Mouse (Mus musculus): ENCODE measurements around the gene Cdc37l1.

Cdc37l1 gene

DNA sequence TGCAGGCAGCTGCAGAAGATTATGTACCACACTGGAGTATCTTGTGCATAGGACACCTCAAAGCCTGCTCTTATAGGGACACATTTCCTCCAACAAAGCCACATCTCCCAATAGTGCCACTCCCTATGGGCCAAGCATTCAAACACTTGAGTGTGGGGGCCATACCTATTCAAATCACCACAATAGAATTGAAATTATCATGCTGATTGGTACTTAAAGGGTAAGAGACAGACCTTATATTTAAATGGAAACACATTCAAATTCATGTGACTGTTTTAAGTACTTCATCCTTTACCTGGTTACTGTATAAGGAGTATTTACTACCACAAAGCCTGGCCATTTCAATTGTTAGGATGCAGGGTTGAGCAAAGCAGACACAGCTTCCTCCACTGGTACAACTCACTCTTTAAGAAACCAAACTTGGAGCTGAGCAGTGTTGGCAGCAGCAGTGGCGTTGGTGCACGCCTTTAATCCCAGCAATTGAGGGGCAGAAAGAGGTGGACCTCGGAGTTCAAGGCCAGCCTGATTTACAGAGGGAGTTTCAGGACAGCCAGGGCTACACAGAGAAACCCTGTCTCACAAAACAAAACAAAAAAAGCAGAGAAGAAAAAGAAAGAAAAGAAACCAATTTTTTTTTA, 18.0 kb downstream of the Cdc37l1 start:
- no peak for DNase-seq (ENCODE audit: low read depth, low spot score)

DNA sequence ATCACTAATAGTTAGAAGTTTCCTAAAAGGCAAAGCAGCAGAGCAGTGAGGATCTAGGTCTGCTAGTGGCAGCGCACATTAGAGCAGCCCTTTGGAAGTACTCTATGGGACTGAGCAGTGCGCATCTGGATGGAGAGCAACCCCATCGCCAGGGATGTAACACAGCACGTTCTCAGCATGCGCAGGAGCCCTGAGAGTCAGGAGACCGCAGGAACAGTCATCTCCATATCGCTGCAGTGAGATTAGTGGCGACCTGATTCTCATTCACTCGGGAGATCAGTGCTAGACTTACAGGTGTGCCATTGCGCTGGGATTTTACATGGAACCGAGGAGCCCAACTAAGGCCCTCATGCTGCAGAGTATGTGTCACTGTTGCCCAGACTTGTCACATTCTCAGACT, 18.9 kb downstream of the Cdc37l1 start:
- no peak for DNase-seq (ENCODE audit: low read depth, low spot score)

DNA sequence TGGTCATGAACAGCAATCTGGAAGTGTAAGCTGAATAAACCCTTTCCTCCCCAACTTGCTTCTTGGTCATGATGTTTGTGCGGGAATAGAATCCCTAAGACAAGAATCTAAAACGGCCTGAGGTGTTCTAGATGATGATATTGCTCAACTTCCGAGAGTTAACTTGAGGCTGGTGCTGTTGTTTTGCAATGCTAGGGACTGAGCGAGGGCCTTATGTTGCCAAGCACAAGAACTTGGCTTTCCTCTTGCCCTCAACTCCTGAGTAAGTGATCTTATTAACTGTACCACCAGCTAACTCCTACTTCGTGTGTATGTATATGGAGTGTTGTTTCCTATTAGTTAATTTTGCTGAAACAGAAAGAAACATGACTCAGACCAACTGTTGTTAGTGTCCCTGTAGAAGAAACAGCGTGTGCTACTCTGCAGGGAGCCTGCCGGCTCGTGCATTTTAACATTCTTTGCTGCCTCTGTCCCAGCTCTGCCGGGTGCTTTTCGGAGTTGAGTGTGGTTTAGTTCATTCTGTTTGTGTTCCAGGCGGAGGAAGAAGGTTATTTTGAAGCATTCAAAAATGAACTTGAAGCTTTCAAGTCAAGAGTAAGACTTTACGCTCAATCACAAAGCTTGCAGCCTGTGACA, 21.3 kb downstream of the Cdc37l1 start:
- DNase-seq (ENCODE audit: low read depth, low spot score), result no peak

DNA sequence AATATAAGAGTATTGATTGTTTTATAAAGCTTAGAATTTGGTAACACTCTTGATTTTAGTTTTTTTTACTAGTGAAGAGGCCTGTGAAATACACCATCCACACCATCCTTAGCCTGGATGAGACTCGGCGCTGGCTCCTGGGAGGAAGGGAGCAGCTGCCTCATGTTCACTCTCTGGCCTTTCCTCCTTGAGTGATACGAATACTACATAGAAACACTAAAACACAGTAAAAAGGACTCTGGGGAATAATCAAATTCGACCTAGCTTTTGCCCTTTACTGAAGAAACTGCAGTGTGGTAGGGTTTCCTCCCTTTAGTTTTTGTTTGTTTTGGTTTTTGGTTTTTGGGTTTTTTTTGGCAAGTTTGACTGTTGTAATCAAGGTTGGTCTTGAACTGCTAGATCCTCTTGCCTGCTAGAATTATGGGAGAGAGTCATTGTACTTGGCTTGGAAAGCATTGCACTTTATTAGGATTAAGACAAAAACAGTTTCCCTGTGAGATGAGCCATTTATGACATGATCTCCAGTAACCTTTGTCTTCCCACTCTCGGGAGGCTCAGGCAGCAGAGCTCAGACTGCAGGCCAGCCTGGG, 24.4 kb downstream of the Cdc37l1 start:
- DNase-seq (ENCODE audit: low read depth, low spot score), result no peak

DNA sequence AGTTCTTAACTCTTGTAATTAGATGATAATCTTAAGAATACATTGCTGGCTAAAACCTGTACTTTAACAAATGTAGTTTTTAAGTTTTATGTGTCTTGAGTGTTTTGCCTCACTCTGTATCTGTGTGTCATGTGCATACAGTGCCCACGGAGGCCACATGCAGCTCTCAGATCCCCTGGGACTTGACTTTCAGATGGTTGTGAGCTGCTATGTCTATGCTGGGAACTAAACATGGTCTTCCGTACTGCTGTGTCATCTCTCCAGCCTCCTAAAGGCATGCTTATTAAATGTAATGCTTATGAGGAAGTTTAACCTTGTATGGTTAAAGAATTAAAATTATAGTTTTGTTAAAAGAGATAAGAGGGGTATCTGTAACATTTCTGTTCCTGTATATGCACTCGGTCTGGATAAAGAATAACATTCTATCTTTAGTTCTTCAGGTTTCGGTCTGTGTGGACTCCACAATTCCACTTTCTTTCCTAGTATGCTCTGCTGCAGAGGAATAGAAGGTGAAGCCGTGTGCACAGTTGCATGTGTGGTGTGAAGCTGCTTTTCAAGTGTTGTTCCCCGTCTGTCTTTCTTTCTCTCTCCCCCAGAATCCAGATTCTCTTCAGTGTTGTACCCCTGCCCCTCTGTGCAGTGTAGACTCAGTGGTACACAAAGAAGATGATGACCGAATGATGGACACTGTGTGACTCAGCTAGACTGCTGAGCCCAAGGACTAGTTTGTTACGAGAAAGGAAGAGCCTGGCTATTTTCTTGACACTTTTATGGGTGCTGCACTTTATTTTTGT, 25.5 kb downstream of the Cdc37l1 start:
- DNase-seq (ENCODE audit: low read depth, low spot score), result peak; percentile 8

DNA sequence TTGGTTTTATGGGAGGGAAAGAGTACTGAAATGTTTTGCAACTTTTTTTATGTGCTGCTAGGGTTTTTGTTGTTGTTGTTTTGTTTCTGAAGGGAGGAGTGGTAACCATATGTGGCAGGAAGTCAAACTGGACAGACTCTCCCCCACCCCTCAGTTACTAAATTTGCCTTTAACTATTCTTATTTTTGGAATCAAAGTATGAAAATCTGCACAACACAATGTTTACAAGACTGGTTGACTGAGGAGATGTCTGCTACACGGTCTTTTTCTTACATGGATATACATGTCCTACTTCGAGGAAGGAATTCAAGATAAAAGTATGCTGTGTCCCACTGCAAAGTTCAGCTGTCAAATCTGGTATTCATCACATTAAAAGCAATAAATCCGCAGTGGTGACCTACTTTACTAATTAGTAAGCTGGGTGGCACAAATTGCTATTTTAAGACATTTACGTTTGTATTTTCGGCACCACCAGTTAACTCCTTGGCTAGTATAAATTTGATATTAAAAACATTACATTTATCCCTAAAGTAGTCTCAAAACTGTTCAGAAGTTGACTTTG, 26.1 kb downstream of the Cdc37l1 start:
- DNase-seq (ENCODE audit: low read depth, low spot score), result peak; percentile 33

DNA sequence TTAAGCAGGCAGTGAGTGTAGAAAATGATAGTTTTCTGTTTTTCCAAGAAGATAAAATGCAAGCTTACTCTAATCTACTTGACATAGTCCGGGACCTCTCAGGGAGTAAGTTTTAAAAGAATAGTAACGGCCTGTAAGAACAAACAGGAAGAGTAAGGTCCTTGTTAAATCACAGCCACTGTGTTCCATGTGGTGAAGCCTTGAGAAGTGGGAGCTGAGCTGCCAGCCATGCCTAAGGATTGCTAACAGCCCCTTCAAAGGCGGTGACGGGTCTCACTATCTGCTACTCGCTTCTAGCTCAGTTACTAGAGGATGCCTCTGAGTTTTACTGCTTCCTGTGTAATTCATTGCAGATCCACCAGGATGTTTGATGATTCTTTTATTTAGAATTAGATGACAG, 26.6 kb downstream of the Cdc37l1 start:
- DNase-seq (ENCODE audit: low read depth, low spot score), result peak; percentile 21

DNA sequence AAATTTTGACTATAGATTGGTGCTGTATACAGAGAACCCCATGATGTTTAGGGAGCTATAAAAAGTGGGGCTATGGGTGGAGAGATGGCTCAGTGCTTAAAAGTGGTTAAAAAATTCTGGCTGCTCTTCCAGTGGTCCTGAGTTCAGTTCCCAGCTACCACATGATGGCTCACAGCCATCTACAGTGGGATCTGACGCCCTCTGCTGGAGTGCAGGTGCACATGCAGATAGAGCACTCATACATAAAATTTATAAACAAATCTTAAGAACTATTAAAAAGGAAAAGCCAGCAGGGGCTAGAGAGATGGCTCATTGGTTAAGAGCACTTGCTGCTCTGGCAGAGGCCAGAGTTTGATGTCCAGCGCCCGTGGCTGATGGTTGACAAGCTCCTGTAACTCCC, 29.5 kb downstream of the Cdc37l1 start:
- no peak for DNase-seq (ENCODE audit: low read depth, low spot score)

DNA sequence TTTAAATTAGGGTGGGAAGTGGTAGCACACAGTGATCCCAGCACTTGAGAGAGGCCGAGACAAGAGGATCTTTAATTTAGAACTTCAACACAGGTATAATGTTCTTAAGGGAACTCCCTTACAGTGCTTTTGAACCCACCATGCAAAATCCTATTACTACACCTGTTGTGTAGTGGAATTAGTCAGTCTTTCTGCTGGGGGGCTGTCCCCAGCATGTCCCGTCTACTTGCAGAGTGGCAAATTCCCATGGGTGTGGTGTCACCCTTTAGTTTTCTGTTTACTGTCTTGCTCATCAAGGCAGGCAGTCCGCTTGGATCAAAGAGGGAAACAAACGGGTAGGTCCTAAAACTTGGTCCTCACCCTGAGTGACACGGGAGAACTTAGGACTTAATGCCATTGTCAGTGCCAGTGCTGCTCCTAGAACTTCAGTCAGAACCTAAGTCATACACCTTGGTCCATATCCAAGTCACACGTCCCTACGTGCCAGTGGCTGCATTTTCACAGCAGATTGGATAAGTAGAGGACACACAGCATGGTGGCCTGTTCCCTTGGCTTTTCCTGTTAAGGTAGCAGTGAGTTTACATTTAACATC, 31.7 kb downstream of the Cdc37l1 start:
- DNase-seq (ENCODE audit: low read depth, low spot score), result no peak

DNA sequence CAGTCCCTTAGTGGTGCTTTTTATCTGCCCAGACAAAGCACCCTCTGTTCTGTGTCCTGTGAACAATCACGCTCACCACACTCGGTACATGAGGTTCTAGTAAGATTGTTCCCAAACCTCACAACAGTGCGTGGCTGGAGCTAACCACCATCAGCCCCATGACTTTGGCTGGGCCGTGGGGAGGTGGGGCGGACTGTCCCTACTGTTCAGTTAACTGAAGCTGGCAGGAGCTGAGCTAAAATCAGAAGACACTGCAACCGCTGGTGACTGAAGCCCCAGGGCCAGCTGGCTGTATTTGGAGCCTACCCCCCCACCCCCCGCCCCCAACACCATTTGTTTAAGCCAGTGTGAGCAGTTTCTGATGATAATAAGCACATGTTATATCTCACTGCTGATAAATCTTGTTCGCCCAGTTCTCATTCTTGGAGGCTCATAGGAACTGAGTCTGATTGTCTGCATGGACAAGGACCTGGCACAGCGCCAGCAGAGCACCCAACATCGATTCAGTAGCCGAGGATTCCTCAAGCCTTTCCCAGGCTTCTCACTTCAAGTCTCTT, 34.3 kb downstream of the Cdc37l1 start:
- no peak for DNase-seq (ENCODE audit: low read depth, low spot score)

DNA sequence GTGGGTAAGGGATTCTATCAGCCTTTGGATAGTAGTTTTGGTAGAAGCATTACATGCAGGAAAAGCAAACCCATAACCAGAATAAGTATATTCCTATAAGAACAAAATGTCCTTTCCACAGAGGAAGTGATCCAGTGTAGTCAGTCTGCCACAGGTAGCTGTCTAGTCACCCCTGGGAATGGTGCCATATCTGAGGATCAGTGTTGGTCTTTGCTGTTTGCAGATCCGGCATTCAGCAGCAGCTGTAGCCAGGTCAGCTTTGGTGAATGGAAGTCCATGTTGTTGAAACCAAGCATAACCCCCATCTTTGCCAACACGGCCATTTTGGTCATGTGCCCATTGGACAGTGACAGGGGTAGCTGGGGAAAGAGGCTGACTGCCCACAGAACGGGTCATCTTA, 41.6 kb downstream of the Cdc37l1 start:
- DNase-seq (ENCODE audit: low read depth, low spot score), result no peak

DNA sequence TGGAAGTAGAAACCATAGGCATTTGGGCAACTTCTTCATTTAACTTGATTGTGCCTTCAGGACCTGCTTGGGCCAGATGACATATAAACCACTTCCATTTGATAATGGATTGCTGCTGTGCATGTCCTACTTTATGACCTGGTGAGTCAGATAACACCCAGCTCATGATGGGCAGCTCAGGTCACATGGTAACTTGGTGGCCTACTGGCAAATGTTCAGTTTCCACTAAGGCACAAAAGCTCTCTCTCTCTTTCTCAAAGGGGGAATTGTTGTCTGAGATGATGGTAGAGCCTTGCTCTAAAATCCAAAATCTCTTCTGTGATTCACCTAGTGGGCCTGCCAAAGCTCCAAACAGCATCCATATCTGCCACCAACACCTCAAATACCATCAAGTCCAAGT, 42.5 kb downstream of the Cdc37l1 start:
- DNase-seq (ENCODE audit: low read depth, low spot score), result no peak

DNA sequence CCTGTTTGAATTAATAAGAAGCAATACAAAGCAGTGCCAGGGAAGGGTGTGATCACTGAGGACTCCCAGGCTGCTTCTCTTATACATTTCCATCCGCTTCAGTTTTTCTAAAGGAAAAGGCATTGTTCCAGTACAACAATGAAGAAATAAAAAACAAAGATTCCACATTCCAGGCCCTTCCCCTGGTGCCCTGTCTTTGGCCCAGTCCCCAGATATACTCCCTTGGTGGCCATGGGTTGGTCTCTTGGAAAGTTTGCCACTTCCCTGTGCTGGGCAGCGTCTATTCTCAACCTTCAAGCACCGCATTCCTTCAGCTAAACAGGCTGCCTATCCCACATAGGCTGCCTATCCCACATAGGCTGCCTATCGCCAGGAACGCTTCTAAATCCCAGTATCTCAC, 46.9 kb downstream of the Cdc37l1 start:
- no peak for DNase-seq (ENCODE audit: low read depth, low spot score)

DNA sequence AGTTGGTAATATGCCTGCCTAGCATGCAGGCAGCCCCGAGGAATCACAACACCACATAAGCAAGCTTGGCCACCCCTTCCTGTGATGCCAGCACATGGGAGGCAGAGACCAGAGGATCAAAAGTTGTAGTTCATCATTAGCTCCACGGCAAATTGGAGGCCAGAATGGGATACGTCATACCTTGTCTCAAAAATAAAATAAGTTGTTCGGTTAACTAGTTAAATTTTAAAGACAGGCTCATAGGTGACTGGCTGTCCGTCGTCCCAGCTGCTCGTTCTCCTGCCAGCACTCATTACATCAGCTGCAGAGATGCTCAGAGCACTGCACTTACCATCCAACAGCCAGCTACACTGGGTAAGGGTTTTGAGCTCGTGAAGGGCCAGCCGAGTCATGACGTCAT, 47.4 kb downstream of the Cdc37l1 start:
- DNase-seq (ENCODE audit: low read depth, low spot score), result no peak

DNA sequence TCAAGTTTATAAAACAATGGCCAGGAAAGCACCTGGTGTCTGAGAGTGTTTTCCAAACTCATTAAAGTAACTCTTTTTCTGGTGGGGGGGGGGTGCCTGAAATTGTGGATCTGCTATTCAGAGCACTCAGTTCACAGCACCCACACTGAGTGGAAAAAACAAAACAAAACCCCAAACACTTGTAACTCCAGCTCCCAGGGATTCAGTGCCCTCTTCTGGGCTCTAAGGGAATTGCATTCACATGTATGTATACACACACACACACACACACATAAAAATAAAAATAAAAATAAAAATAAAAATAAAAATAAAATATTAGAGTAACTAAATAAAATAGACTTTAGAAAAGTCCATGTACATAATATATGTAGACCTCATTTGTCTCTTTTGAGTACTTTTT, 49.2 kb downstream of the Cdc37l1 start:
- DNase-seq (ENCODE audit: low read depth, low spot score), result no peak

DNA sequence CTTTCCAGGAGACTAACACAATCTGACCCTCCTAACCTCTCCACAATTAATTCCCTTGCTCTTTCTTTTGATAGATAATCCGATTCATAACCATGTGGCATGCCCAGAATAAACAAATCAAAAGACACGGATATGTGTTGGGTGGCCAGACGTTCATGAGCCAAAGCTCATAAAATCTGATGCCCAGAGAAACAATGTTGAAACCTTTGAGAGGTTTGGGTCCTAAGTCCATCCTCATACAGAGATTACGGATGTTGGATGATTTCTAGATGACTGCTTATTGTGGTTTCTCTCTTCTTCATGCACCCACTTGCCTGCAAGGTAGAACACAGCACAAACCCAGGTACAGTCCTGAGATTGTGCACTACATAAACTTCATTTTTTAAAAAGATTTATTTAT, 50.1 kb downstream of the Cdc37l1 start:
- no peak for DNase-seq (ENCODE audit: low read depth, low spot score)

DNA sequence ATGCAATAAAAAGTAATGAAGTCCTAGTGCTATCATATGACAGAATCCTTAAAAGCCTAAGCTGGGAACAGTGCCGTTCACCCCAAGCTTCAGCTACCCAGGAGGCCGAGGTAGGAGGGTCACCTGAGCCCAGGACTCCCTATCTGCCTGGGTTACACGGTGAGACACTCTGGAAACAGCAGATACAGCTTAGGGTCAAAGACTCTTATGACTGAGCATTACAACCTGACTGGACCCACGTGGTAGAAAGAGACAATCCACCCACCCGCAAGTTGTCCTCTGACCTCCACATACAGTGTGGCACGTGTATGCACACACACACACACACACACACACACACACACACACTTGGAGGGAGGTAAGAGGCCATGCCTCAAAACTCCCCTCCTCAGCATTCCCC, 52.0 kb downstream of the Cdc37l1 start:
- DNase-seq (ENCODE audit: low read depth, low spot score), result no peak

DNA sequence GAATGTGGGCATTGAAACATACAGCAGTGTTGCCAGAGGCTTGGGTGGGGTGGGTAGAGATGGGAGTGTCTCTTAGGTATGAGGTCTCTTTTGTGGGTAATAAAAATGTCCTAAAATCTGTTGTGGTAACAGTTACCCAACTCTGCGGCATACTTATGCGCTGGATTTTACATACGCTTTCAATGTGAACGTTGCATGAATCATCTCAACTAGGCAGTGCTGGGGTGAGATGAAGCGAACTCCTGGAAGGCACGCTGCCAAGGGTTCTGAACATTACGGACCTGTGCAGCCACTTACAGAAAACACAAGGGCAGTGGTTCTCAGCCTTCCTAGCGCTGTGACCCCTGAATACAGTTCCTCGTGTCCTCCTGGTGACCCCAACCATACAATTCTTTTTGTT, 52.5 kb downstream of the Cdc37l1 start:
- DNase-seq (ENCODE audit: low read depth, low spot score), result no peak

DNA sequence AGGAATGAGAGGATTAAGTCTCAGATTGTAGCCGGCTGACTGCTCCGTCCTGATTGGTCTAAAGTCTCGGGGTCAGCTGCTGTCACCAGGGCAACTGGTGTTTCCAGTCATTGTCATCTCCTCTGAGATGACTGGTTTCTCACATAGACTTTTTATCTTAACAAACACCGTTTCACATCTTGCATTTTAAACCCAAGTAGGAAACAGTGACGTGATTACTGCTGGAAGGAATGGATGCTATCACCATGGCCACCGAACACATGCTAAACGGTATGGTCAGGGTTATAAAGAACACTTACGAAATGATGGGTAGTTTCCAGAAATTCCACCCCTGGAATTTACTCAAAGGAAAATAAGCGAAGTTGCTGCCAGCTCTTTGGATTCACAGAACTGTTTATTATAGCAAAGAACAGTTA, 54.2 kb downstream of the Cdc37l1 start:
- no peak for DNase-seq (ENCODE audit: low read depth, low spot score)

DNA sequence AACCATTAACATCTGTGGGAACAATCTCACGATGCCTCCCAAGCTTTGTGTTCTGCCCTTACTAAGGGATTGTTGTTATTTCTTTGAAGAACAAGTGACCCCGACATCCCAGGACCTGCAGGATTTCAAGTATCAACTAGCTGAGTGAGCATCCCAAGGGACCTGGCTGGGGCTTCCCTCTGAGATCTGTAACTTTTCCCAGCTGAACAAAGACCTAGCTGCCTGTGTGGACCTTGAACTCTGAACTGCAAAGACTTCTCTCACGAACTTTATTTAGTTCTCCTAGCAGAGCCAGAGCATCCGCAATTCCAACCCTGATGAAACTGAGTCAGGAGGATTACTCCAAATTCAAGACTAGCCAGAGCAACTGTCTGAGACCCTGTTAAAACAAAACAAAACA, 55.2 kb downstream of the Cdc37l1 start:
- no peak for DNase-seq (ENCODE audit: low read depth, low spot score)

DNA sequence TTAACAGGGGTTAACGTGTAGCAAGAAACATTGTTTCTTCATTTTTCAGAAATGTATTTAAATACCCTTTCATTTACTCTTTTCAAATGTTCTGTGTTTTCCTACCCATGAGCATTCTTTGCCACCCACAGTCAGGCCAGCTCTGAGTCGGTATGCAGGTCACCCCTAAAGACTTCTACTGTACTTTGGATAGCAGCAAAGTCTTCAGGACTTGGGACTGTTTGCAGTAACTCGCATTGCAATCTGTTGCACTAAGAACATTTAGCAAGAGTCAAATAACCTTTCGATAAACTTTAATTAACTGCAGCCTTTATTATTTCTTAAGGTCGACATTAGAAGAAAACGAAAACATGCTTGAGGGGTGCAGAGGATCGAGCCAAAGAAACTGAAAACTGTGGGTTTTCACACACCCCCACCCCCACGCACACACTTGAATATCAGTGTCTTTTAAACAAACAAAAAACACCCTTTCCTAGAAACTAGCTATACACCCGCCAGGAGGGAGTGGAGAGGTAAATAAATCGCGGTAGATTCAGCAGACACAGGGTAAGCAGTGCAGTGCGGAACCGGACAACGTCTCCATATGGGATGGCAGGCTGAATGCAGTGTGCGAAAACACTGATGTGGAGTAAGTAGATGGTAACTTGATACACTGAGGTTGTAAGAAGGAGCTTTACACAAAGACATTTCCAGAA, 56.0 kb downstream of the Cdc37l1 start:
- no peak for DNase-seq (ENCODE audit: low read depth, low spot score)

Data from forelimb bud, embryonic 11.5 days (tissue).